Mouse (Mus musculus) ES-Bruce4 (cell line): Measurements from ENCODE around the gene Arap2. TPM values are rescaled to one million over a fixed set of nuclear protein-coding genes. Genes with fewer than 3 reads are reported as not detected.

Experiments used
- H3K27ac ChIP-seq: 2 replicates; pipeline ENCODE4 v1.5.1; 2012; ENCODE audit warnings: low read length, inconsistent platforms; ENCODE audit not compliant: insufficient read depth
- H3K27me3 ChIP-seq: 2 replicates; pipeline ENCODE4 v1.6.1; 2012; ENCODE audit warnings: mild to moderate bottlenecking, low read length, inconsistent platforms; ENCODE audit not compliant: control insufficient read depth, poor library complexity, insufficient read depth, severe bottlenecking
- H3K36me3 ChIP-seq: 2 replicates; pipeline ENCODE4 v1.6.1; 2012; ENCODE audit warnings: inconsistent platforms, mild to moderate bottlenecking, low read length, moderate library complexity; ENCODE audit not compliant: control insufficient read depth, poor library complexity, insufficient read depth, severe bottlenecking
- H3K4me1 ChIP-seq: one replicate; pipeline ENCODE4 v1.8.1; 2011; ENCODE audit warnings: low read length; ENCODE audit not compliant: control insufficient read depth, insufficient read depth
- H3K4me3 ChIP-seq: 2 replicates; pipeline ENCODE4 v1.5.1; 2011; ENCODE audit warnings: low read depth, mild to moderate bottlenecking, low read length
- H3K9ac ChIP-seq: 2 replicates; pipeline ENCODE4 v1.6.1; 2012; ENCODE audit warnings: low read depth, mild to moderate bottlenecking, inconsistent platforms; ENCODE audit not compliant: poor library complexity, severe bottlenecking
- H3K9me3 ChIP-seq: replicated peaks from 2 replicates; pipeline ENCODE4 v1.6.1; 2012; ENCODE audit warnings: mild to moderate bottlenecking, low read length, inconsistent platforms; ENCODE audit not compliant: control insufficient read depth, poor library complexity, insufficient read depth, severe bottlenecking
- CTCF ChIP-seq: IDR thresholded peaks from one replicate; pipeline ENCODE4 v1.8.1; 2011; ENCODE audit warnings: low read depth, low read length
- EP300 ChIP-seq: IDR thresholded peaks from 2 replicates; pipeline ENCODE4 v1.6.1; 2011; ENCODE audit warnings: low read depth, low read length; ENCODE audit not compliant: insufficient read depth
- POLR2A ChIP-seq: IDR thresholded peaks from one replicate; pipeline ENCODE4 v1.8.1; 2011; ENCODE audit warnings: low read length; ENCODE audit not compliant: insufficient read depth
- polyA plus RNA-seq: library from polyadenylated mRNA; stranded (reverse); fragments of >200 nt; gene quantifications from 2 replicates; pipeline ENCODE4 v1.2.4, GENCODE M21; 2011; ENCODE audit warnings: low read depth; ENCODE audit not compliant: missing spikeins, insufficient read depth, insufficient read length

Arap2 gene
- polyA plus RNA-seq, 1 experiment = 36.8 TPM

DNA sequence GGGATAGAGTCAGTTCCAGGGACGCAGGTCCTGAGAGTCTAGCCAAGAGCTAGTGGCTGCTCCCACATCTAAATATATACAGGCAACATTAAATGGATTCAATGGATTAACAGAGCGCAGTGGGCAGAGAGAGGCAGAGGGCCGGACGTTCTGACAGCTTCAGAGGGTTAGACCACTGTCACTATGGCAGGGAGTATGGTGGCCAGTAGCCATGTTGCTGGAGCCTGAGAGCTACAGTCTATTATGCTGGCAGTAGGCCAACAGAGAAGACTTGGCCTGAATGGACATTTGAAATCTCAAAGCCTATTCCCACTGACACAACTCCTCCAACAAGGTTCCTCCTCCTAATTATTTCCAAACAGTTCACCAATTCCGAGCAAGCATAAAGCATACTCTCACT lies 137.1 kb downstream of the Arap2 start:
- H3K4me3 ChIP-seq = no peak overlapping the region
- no peaks in the 10 kb centered on the region for H3K27me3 ChIP-seq
- no peaks in the 10 kb centered on the region for H3K4me1 ChIP-seq
- H3K9ac ChIP-seq = no peak overlapping the region
- TF ChIP-seq CTCF = no peak
- TF ChIP-seq EP300 = no peak
- TF ChIP-seq POLR2A = no peak
- H3K27ac ChIP-seq = no peak overlapping the region
- no peaks in the 10 kb centered on the region for H3K36me3 ChIP-seq
- no peaks in the 10 kb centered on the region for H3K9me3 ChIP-seq

DNA sequence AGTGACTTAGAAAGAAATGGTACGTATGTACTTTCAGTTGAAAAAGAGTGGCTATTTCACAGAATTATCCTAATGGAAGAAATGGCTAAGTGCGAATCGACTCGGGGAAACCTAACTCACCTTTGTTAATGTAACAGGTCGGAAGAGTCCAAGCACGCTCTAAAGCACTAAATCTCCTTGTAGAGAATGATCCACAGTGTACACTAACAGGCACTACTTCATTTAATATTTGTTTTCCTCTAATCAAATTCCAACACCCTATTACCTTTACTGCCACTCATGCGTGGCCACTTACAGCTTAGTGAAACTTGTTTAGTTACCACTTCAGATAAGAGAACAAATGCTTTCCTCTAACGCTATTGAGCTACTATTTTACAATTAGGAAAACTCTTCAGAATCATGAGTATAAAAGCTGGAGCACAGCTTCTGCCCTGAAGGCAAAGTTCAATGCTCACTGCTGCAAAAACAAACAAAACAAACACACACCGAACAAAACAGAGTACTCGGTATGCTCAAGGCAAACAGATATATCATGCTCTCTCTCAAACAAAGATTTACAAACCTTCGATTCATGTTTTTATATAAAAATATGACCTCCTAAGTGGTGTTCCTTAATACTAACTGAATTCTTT lies 143.0 kb downstream of the Arap2 start:
- no peak overlapping the region for H3K4me3 ChIP-seq
- TF ChIP-seq EP300 (no peak), POLR2A (no peak), CTCF (no peak)
- H3K9ac ChIP-seq = no peak overlapping the region
- no peaks in the 10 kb centered on the region for H3K27me3 ChIP-seq
- H3K36me3 ChIP-seq = no peaks in the 10 kb centered on the region
- H3K27ac ChIP-seq = no peak overlapping the region
- H3K4me1 ChIP-seq = no peaks in the 10 kb centered on the region
- H3K9me3 ChIP-seq = no peaks in the 10 kb centered on the region

- TF ChIP-seq CTCF = no peak
- TF ChIP-seq POLR2A = no peak
- no peak for TF ChIP-seq EP300
- Histone ChIP-seq H3K9ac (no peak overlapping the region), H3K27me3 (no peaks in the 10 kb centered on the region), H3K27ac (no peak overlapping the region), H3K4me3 (no peak overlapping the region), H3K36me3 (no peaks in the 10 kb centered on the region), H3K9me3 (no peaks in the 10 kb centered on the region), H3K4me1 (no peaks in the 10 kb centered on the region)
Measured at GRCm38 (mm10) chr5:62618286-62618685, 147.7 kb downstream of the Arap2 start.

DNA sequence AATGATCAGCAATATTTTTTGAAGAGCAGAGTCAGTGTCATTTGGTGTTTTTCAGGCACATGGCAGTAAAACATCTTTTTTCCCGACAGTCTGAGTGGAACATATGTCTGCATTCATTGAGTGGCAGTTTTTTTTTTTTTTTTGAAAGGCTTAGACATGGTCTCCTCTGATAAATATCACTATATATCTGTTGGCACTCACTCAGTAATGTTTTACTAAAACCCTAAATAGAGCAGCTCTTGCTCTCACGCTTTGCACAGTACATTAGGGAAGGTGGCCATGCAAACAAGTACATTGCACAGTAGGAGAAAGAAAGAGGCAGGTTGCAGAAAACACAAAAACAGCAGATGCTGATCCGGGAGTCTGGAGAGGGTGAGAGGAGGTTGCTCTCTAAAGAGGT lies 154.0 kb downstream of the Arap2 start:
- H3K4me3 ChIP-seq = no peak overlapping the region
- H3K27ac ChIP-seq = no peak overlapping the region
- H3K9ac ChIP-seq = no peak overlapping the region
- no peaks in the 10 kb centered on the region for H3K36me3 ChIP-seq
- no peaks in the 10 kb centered on the region for H3K27me3 ChIP-seq
- H3K4me1 ChIP-seq = no peaks in the 10 kb centered on the region
- H3K9me3 ChIP-seq = no peaks in the 10 kb centered on the region
- TF ChIP-seq POLR2A (no peak), CTCF (no peak), EP300 (no peak)

DNA sequence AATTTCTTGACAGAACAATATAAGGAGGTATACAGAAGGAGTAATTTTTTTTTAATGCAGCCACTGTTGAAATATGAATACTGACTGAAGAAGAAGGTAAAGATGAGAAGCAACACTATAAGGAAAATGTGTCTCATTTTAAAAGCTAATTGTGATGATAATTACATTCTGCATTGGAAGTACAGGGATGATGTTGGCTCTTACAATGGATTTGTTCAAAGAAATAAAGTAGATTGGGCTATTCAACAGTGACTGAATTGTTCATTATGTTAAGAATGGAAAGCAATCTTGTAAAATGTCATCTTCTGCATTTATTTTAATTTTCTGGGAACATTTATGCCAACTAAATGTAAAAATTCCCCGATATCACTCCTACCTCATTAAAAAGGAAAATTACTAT lies 178.6 kb downstream of the Arap2 start:
- H3K9me3 ChIP-seq = no peaks in the 10 kb centered on the region
- TF ChIP-seq CTCF (no peak), EP300 (no peak), POLR2A (no peak)
- no peak overlapping the region for H3K9ac ChIP-seq
- no peaks in the 10 kb centered on the region for H3K4me1 ChIP-seq
- no peak overlapping the region for H3K27ac ChIP-seq
- no peak overlapping the region for H3K4me3 ChIP-seq
- no peaks in the 10 kb centered on the region for H3K36me3 ChIP-seq
- no peaks in the 10 kb centered on the region for H3K27me3 ChIP-seq

DNA sequence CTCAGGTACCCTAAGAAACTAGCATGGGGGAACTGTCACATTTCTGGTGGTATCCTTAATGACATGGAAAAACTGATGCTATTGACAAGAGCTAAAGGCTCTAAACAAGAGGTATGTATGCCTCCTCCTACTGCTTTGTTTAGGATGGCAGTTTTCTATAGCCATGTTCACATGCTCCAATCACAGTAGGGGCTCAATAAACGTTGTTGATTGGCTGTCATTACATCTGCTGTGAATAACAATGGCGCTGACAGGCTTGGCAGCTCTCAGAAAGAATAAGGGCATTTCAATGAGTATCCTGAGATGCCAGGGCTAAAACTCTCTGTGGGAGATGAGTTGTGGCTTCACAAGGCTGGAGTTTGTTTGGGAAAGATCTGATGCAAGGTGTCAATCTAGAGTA lies 183.3 kb downstream of the Arap2 start:
- H3K27ac ChIP-seq = no peak overlapping the region
- H3K9me3 ChIP-seq = no peaks in the 10 kb centered on the region
- no peaks in the 10 kb centered on the region for H3K4me1 ChIP-seq
- no peak overlapping the region for H3K4me3 ChIP-seq
- H3K9ac ChIP-seq = no peak overlapping the region
- TF ChIP-seq CTCF = no peak
- no peak for TF ChIP-seq POLR2A
- no peak for TF ChIP-seq EP300
- H3K36me3 ChIP-seq = no peaks in the 10 kb centered on the region
- H3K27me3 ChIP-seq = no peaks in the 10 kb centered on the region
